ENCODE assay signal across 25 mouse cellular contexts in the genomic region with DNA sequence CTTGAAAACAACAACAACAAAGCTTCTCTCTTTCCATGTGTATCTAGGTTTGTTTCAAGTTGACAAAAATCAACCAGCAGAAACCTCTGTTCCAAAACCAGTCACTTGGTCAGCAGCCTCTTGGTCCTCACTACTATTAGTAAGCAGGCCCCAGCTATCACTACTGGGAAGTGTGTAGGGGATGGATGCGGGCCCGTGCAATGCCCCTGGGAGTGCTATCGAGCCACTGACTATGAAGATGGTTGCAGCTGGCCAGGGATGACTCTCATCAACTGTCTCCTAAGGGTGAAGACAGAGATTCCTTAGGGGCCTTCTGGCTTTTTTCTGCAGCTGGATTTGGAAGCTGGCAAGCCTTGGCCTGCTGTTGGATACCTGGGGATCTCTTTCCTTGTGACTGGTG. TPM values are rescaled to one million over a fixed set of nuclear protein-coding genes. Genes with fewer than 3 reads are reported as not detected.
"Had no signal": no experiment of that assay in that cellular context is flagged by ENCODE, and none has a peak within 500 bp of the region (broad histone marks: within the 10 kb centered on the region; RNA-seq: fewer than 3 reads in every experiment).

No protein-coding gene starts in this region.

- H3K9me3 ChIP-seq: midbrain, embryonic 10.5 days; midbrain, embryonic 12.5 days; neural tube, embryonic 13.5 days; neural tube, embryonic 15.5 days had no signal

- ATAC-seq: midbrain, embryonic 16.5 days had no signal

- H3K4me3 ChIP-seq: midbrain, embryonic 10.5 days; midbrain, embryonic 12.5 days; myocyte; neural tube, embryonic 13.5 days; neural tube, embryonic 15.5 days had no signal

- H3K27me3 ChIP-seq: midbrain, embryonic 12.5 days; neural tube, embryonic 13.5 days; neural tube, embryonic 15.5 days had no signal

- H3K9ac ChIP-seq: lung, embryonic 14.5 days; midbrain, embryonic 12.5 days; neural tube, embryonic 13.5 days; neural tube, embryonic 15.5 days had no signal

- H3K27ac ChIP-seq: midbrain, embryonic 10.5 days; midbrain, embryonic 12.5 days; neural tube, embryonic 13.5 days; neural tube, embryonic 15.5 days had no signal

- DNase-seq: lung, embryonic 14.5 days; lung, postnatal 10 days; lung, postnatal 4 days; midbrain, embryonic 14.5 days; retina, postnatal 1 day; right cerebral cortex, adult 18-20 months; right cerebral cortex, postnatal 25 days; right cerebral cortex, postnatal 4 days; spleen, adult 18-20 months; thymus, adult 18-20 months; thymus, postnatal 36 days had no signal

- H3K4me2 ChIP-seq: lung, embryonic 14.5 days; midbrain, embryonic 12.5 days; neural tube, embryonic 13.5 days; neural tube, embryonic 15.5 days had no signal

- H3K36me3 ChIP-seq: midbrain, embryonic 10.5 days; midbrain, embryonic 12.5 days; neural tube, embryonic 13.5 days; neural tube, embryonic 15.5 days had no signal

RNA-seq across cellular contexts. Expression of a gene that starts 56.6 kb away (rescaled TPM):
- total RNA-seq: megakaryocyte, adult 5-6 weeks; megakaryocyte-erythroid progenitor cell, adult 5-6 weeks had no signal
- polyA plus RNA-seq: lung, embryonic 14.5 days; lung, embryonic 16.5 days; midbrain, embryonic 10.5 days; midbrain, embryonic 12.5 days; midbrain, embryonic 14.5 days; midbrain, embryonic 16.5 days; myocyte; neural tube, embryonic 11.5 days; neural tube, embryonic 13.5 days; neural tube, embryonic 15.5 days; small intestine, adult 2 months; stomach, embryonic 14.5 days; stomach, embryonic 16.5 days; thymus, postnatal 0 days had no signal
